Mouse (Mus musculus) stomach, embryonic 14.5 days (tissue): ENCODE results near the gene Ptprj. TPM values are rescaled to one million over a fixed set of nuclear protein-coding genes. Genes with fewer than 3 reads are reported as not detected.
"Not testable (repeated sequence)": the region's sequence is repeated elsewhere in the genome, so short reads cannot be mapped to it uniquely, and the experiment has no call there.

ENCODE experiments used
- ATAC-seq: fragments of 200-750 bp; cut with Nextera tagmentation; 2 replicates; pipeline ENCODE4 v1.8.0; 2017; ENCODE audit warnings: low read depth, moderate TSS enrichment; ENCODE audit not compliant: insufficient number of reproducible peaks, insufficient read depth, low FRiP score
- H3K27ac ChIP-seq: fragments of 300-500 bp; sonication (generic); 2 replicates; pipeline ENCODE4 v1.5.1; 2014; ENCODE audit warnings: mild to moderate bottlenecking, low read length, moderate library complexity, mixed read lengths
- H3K27me3 ChIP-seq: fragments of 300-500 bp; sonication (generic); 2 replicates; pipeline ENCODE4 v1.6.1; 2014; ENCODE audit warnings: low read length, control low read depth, mixed read lengths; ENCODE audit not compliant: control insufficient read depth, insufficient read depth
- H3K36me3 ChIP-seq: fragments of 300-500 bp; sonication (generic); 2 replicates; pipeline ENCODE4 v1.6.1; 2014; ENCODE audit warnings: mild to moderate bottlenecking, control low read depth, low read length, moderate library complexity, mixed read lengths; ENCODE audit not compliant: control insufficient read depth, insufficient read depth
- H3K4me1 ChIP-seq: fragments of 300-500 bp; sonication (generic); 2 replicates; pipeline ENCODE4 v1.6.1; 2014; ENCODE audit warnings: low read length, control low read depth, mixed read lengths; ENCODE audit not compliant: control insufficient read depth, insufficient read depth
- H3K4me2 ChIP-seq: fragments of 300-500 bp; sonication (generic); replicated peaks from 2 replicates; pipeline ENCODE4 v1.6.1; 2014; ENCODE audit warnings: low read depth, low read length, control low read depth
- H3K4me3 ChIP-seq: fragments of 300-500 bp; sonication (generic); 2 replicates; pipeline ENCODE4 v1.5.1; 2014; ENCODE audit warnings: low read depth, low read length, control low read depth
- H3K9ac ChIP-seq: fragments of 300-500 bp; sonication (generic); replicated peaks from 2 replicates; pipeline ENCODE4 v1.6.1; 2014; ENCODE audit warnings: low read depth, mild to moderate bottlenecking, control low read depth, low read length, moderate library complexity, mixed read lengths
- H3K9me3 ChIP-seq: fragments of 300-500 bp; sonication (generic); 2 replicates; pipeline ENCODE4 v1.6.1; 2016; ENCODE audit warnings: low read depth, low read length, control low read depth; ENCODE audit not compliant: control insufficient read depth
- WGBS: fragments of 180-500 bp; shearing (Covaris S2); extraction: QIAGEN DNeasy Blood & Tissue Kit; methylation state at CpG from one replicate; pipeline ENCODE4 v1.1.7; 2014; 5-methylcytosine and 5-hydroxymethylcytosine counted together
- polyA plus RNA-seq: library from polyadenylated mRNA; unstranded; fragments of >200 nt; fragmentation: Nextera tagmentation; extraction: Ambion mirVana; gene quantifications from 2 replicates; pipeline ENCODE4 v1.2.1, GENCODE M21; 2014

Ptprj gene
- polyA plus RNA-seq, 1 experiment from 2014 or later, result 6.0 TPM

DNA sequence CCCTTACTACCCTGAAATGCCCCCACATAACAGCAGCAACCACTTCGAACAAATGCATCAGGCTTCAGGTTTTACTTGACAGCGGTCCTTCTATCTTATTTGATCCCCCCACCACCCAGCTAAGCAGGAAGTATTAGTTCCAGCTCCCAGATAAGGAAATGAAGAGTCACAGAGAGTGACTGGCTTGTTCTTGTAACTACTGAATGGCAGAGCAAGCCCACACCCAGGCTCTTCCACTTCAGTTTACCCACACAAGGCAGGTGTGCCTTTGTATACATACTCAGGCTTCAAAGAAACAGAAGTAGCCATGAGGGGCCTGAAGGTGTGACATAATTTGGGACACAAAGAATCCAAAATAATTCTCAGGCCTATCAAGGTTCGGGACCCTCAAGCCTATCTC lies 5.3 kb downstream of the Ptprj start:
- no peak for ATAC-seq

DNA sequence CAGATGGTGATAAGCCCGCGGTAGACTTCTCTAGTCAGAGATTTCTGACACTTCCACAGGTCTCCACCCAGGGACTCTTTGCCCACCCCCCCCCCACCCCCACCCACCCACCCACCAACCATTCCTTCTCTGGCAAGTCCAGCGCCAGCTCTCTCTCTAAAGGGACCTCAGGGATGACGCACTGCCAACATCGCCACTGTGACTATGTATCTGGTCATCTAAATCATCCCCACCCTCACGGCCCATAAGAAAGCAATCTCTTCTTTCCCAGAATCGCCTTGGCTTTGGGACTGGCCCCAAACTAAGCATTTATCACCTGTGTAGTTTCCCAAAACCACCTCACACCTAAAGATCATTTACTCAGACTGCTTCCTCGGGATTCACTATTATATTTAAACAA lies 5.9 kb downstream of the Ptprj start:
- no peaks in the 10 kb centered on the region for H3K36me3 ChIP-seq
- 73% methylated on average over 8 of the region's 8 CpGs for WGBS
- no peaks in the 10 kb centered on the region for H3K9me3 ChIP-seq
- H3K27me3 ChIP-seq, result no peaks in the 10 kb centered on the region
- H3K4me3 ChIP-seq, result no peak overlapping the region
- H3K4me1 ChIP-seq, result no peaks in the 10 kb centered on the region
- H3K4me2 ChIP-seq, result no peak overlapping the region
- ATAC-seq, result no peak
- no peak overlapping the region for H3K27ac ChIP-seq
- no peak overlapping the region for H3K9ac ChIP-seq

More for the DNA sequence above, 5.3 kb downstream of the Ptprj start:
- H3K9me3 ChIP-seq, result no peaks in the 10 kb centered on the region
- H3K27ac ChIP-seq, result no peak overlapping the region
- H3K4me3 ChIP-seq, result no peak overlapping the region
- H3K4me2 ChIP-seq, result no peak overlapping the region
- no peaks in the 10 kb centered on the region for H3K36me3 ChIP-seq
- 50% methylated on average over 3 of the region's 3 CpGs for WGBS
- H3K4me1 ChIP-seq, result no peaks in the 10 kb centered on the region
- H3K9ac ChIP-seq, result no peak overlapping the region
- no peaks in the 10 kb centered on the region for H3K27me3 ChIP-seq

DNA sequence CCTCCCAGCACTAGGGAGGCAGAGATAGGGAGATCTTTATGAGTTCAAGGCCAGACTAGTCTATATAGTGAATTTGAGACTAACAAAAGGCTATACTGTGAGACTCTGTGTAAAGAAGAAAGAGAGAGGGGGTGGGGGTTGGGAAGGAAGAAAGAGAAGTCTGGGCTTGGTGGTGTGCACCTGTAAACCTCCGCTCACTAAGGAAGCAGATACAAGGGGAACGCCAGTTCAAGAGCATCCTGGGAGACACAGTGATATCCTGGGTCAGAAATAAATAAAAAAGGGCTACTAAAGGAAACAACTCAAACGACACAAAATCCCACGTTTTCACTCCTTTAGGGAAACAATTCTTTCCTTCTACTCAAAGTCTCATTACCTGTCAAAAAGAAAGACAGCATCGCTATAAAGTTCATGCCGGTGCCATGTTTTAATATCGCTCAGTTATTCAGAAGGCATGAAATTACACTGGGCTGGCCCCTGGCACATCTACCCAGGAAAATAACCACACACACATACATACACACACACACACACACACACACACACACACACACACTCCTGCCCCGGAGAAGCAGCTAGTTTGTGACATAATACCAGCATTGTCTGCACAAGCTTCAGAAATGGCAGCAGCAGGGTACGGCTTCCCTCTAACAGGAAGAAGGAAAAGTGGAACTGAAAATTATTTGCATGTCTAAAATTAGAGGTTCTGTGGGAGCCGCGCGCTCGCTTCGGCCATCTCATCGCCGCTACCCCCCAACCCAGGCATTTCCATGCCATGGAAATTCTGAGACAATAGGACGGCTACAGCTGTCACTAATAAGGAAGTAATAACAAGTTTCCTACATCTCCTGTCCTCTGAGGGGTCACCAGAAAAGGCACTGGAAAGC lies 6.6 kb downstream of the Ptprj start:
- Histone ChIP-seq H3K4me3 (no peak overlapping the region), H3K9me3 (no peaks in the 10 kb centered on the region), H3K27me3 (no peaks in the 10 kb centered on the region), H3K36me3 (no peaks in the 10 kb centered on the region), H3K27ac (no peak overlapping the region), H3K4me1 (no peaks in the 10 kb centered on the region), H3K4me2 (no peak overlapping the region), H3K9ac (no peak overlapping the region)
- no peak for ATAC-seq
- 73% methylated on average over 17 of the region's 17 CpGs for WGBS

DNA sequence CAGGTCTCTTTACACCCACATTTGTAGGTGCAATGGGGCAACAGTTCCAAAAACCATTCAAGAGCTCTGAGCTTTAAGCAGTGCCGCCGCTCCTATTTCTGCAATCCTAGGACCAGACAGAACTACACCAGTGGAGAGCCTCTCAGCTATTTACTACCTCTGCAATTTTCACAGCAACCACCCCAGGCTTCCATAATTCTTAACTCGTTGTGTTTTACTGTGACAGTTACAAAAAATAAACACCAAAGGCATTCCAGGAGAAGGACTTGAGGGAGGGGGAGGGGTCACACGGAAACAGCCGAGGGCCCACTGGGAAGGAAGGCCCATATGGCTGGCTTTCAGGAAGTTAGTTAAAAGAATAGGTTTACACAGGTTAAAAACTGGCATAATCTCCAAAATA lies 8.3 kb downstream of the Ptprj start:
- Histone ChIP-seq H3K27ac (no peak overlapping the region), H3K36me3 (no peaks in the 10 kb centered on the region), H3K9me3 (no peaks in the 10 kb centered on the region), H3K9ac (no peak overlapping the region), H3K4me3 (no peak overlapping the region), H3K27me3 (no peaks in the 10 kb centered on the region), H3K4me1 (no peaks in the 10 kb centered on the region), H3K4me2 (no peak overlapping the region)
- no peak for ATAC-seq
- WGBS, result 35% methylated on average over 5 of the region's 5 CpGs

DNA sequence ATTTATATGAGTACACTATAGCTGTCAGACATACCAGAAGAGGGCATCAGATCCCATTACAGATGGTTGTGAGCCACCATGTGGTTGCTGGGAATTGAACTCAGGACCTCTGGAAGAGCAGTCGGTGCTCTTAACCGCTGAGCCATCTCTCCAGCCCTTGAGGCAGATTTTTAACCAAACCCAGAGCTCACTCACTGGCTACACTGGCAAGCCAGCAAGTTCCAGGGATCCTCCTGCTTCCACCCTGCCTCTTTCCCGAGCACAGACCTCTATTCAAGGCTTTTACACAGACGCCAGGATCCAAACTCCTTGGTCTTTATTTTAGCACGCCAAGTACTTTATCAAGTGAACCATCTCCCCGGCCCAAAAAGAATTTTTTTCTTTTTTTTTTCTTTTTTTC lies 9.0 kb downstream of the Ptprj start:
- H3K27me3 ChIP-seq, H3K9ac ChIP-seq, H3K4me2 ChIP-seq, H3K4me3 ChIP-seq, H3K4me1 ChIP-seq, H3K27ac ChIP-seq, H3K9me3 ChIP-seq, ATAC-seq, H3K36me3 ChIP-seq: not testable (repeated sequence)
- 91% methylated on average over 6 of the region's 6 CpGs for WGBS

DNA sequence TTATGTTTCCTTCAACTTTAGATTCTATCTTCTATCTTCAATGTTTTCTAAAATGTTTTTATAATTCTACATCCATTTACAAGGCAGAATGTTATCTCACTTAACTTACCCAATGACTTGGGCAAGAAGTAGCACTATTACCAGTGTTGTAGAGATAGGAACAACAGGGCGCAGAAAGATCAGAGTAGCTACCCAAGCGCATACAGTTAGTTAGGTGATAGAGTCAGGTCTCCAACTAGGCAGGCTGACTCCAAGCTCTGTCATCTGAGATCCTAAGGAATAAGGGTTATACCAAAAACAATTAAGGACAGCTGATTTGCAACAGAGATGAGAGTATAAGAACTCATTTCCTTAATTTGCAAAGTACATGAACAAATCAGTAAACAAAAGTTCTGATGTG lies 9.6 kb downstream of the Ptprj start:
- no peaks in the 10 kb centered on the region for H3K4me1 ChIP-seq
- WGBS, result 93% methylated on average over 2 of the region's 2 CpGs
- no peak overlapping the region for H3K4me2 ChIP-seq
- H3K9ac ChIP-seq, result no peak overlapping the region
- no peak overlapping the region for H3K4me3 ChIP-seq
- no peaks in the 10 kb centered on the region for H3K36me3 ChIP-seq
- no peak overlapping the region for H3K27ac ChIP-seq
- no peaks in the 10 kb centered on the region for H3K9me3 ChIP-seq
- no peak for ATAC-seq
- H3K27me3 ChIP-seq, result no peaks in the 10 kb centered on the region

DNA sequence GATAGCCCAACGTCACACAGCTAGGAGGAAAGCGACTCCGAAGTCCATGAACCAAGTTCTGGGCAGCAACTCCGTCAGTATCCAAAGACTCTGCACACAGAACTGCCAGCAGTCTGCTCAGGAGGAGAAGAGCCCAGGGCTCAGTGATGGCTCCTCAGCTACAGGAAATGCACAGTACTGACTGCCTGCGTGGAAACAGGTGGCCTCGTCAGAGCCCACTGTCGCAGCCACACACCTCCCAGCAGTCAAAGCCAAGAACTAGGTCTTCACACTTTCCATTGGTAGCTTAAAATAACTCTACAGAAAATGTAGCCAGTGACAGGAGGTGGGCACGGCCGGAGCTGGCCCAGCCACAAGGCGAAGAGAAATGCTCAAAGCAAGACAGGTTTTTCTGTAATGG lies 10.2 kb downstream of the Ptprj start:
- no peaks in the 10 kb centered on the region for H3K4me1 ChIP-seq
- H3K4me3 ChIP-seq, result no peak overlapping the region
- no peaks in the 10 kb centered on the region for H3K9me3 ChIP-seq
- 86% methylated on average over 10 of the region's 10 CpGs for WGBS
- no peaks in the 10 kb centered on the region for H3K36me3 ChIP-seq
- H3K9ac ChIP-seq, result no peak overlapping the region
- ATAC-seq, result no peak
- H3K27ac ChIP-seq, result no peak overlapping the region
- H3K27me3 ChIP-seq, result no peaks in the 10 kb centered on the region
- no peak overlapping the region for H3K4me2 ChIP-seq

DNA sequence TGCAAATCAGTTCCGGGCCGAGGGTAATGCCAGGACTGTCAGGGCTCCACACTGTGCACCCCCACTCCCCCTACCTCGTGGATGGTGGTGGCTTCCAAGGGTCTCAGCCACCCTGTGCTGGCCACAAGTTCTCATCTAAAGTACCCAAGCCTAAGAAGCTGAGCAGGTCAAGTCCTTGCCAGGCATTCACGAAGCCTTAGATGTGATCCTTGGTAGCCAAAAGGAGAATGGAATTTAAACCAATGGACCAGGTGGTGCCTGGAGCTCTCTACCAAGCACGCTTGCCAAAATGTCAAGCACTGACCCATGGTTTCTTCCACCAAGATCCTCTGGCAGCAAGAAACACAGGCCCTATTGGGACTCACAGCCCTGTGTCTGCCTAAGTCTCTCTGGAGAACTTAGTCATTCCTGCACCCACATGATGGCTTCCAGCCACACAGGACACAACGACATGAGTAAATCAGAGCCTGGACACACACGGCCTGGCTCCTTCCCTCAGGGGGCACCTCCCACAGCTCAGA lies 11.4 kb downstream of the Ptprj start:
- H3K4me3 ChIP-seq, result no peak overlapping the region
- H3K36me3 ChIP-seq, result no peaks in the 10 kb centered on the region
- no peaks in the 10 kb centered on the region for H3K9me3 ChIP-seq
- H3K27ac ChIP-seq, result no peak overlapping the region
- no peak for ATAC-seq
- H3K4me1 ChIP-seq, result no peaks in the 10 kb centered on the region
- no peaks in the 10 kb centered on the region for H3K27me3 ChIP-seq
- H3K4me2 ChIP-seq, result no peak overlapping the region
- no peak overlapping the region for H3K9ac ChIP-seq
- WGBS, result 86% methylated on average over 7 of the region's 7 CpGs

DNA sequence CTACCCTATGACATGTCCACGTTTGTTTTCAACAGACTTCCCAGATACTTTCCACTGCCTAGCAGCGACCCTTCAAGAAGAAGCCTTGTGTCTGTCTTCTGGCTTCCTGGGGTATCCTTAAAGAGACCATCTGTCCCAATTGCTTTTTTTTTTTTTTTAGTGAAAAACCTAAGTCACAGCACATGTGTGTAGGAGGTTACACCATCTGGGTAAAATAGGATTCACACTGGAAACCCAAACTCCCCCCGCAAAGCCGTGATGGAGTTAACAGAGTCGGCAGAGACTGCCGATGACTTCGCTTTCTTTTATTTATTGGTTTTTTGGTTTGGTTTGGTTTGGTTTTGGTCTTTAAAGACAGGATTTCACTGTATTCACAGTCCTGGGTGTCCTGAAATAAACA lies 12.4 kb downstream of the Ptprj start:
- H3K4me2 ChIP-seq, result no peak overlapping the region
- H3K9me3 ChIP-seq, result no peaks in the 10 kb centered on the region
- no peak overlapping the region for H3K4me3 ChIP-seq
- H3K27me3 ChIP-seq, result no peaks in the 10 kb centered on the region
- no peaks in the 10 kb centered on the region for H3K4me1 ChIP-seq
- no peaks in the 10 kb centered on the region for H3K36me3 ChIP-seq
- no peak overlapping the region for H3K27ac ChIP-seq
- H3K9ac ChIP-seq, result no peak overlapping the region
- WGBS, result 84% methylated on average over 7 of the region's 7 CpGs
- no peak for ATAC-seq
